Comparison of ENCODE assay signal across 28 mouse cellular contexts in genomic region chr10:67309483-67310138, GRCm38 (mm10). TPM values are rescaled to one million over a fixed set of nuclear protein-coding genes. Genes with fewer than 3 reads are reported as not detected.
DNase-seq lines count a peak whose midpoint lies in the region; ATAC-seq and TF ChIP-seq lines count a peak whose summit lies in the region.
"Had no signal": no experiment of that assay in that cellular context is flagged by ENCODE, and none has a peak within 500 bp of the region (broad histone marks: within the 10 kb centered on the region; RNA-seq: fewer than 3 reads in every experiment).

No protein-coding gene starts in this region.

- no peak overlapping the region for H3K9ac ChIP-seq in midbrain, postnatal 0 days (replicated peaks; ENCODE audit: low read length, poor library complexity, severe bottlenecking)
- H3K9ac ChIP-seq: embryonic facial prominence, embryonic 13.5 days; forebrain, embryonic 12.5 days; forebrain, embryonic 15.5 days; heart, embryonic 13.5 days; hindbrain, embryonic 12.5 days; hindbrain, embryonic 15.5 days had no signal

- no peak for ATAC-seq in midbrain, postnatal 0 days (ENCODE audit: low FRiP score)
- ATAC-seq: forebrain, embryonic 15.5 days had no signal

- no peaks in the 10 kb centered on the region for H3K9me3 ChIP-seq in midbrain, postnatal 0 days (ENCODE audit: low read length)
- H3K9me3 ChIP-seq: embryonic facial prominence, embryonic 10.5 days; embryonic facial prominence, embryonic 13.5 days; forebrain, embryonic 12.5 days; forebrain, embryonic 15.5 days; heart, embryonic 10.5 days; heart, embryonic 13.5 days; hindbrain, embryonic 12.5 days; hindbrain, embryonic 15.5 days had no signal

- no peaks in the 10 kb centered on the region for H3K27me3 ChIP-seq in midbrain, postnatal 0 days (ENCODE audit: insufficient read depth, low read length)
- H3K27me3 ChIP-seq: embryonic facial prominence, embryonic 13.5 days; forebrain, embryonic 15.5 days; heart, embryonic 13.5 days; hindbrain, embryonic 12.5 days; hindbrain, embryonic 15.5 days had no signal

- TF ChIP-seq CTCF in midbrain, postnatal 0 days (IDR thresholded peaks at IDR 0.05): no peak

- WGBS in midbrain, postnatal 0 days: 84% methylated on average over 7 of the region's 7 CpGs

- H3K27ac ChIP-seq in brown adipose tissue, adult 24 weeks (replicated peaks; ENCODE audit: low read depth, low read length): peak overlapping the region; percentile 66
- H3K27ac ChIP-seq in midbrain, postnatal 0 days (ENCODE audit: low read depth, low read length): no peak overlapping the region
- H3K27ac ChIP-seq: embryonic facial prominence, embryonic 10.5 days; embryonic facial prominence, embryonic 13.5 days; forebrain, embryonic 12.5 days; forebrain, embryonic 15.5 days; heart, adult 2 months; heart, embryonic 10.5 days; heart, embryonic 13.5 days; hindbrain, embryonic 12.5 days; hindbrain, embryonic 15.5 days had no signal

- H3K4me1 ChIP-seq in brown adipose tissue, adult 24 weeks (ENCODE audit: control insufficient read depth, insufficient read depth, insufficient read length, low read length): no peaks in the 10 kb centered on the region; the same call in 1 of the 2 replicates
- H3K4me1 ChIP-seq in midbrain, postnatal 0 days (ENCODE audit: insufficient read depth, low read length): no peaks in the 10 kb centered on the region
- H3K4me1 ChIP-seq: embryonic facial prominence, embryonic 13.5 days; forebrain, embryonic 12.5 days; forebrain, embryonic 15.5 days; heart, embryonic 10.5 days; heart, embryonic 13.5 days; hindbrain, embryonic 12.5 days; hindbrain, embryonic 15.5 days had no signal

- H3K36me3 ChIP-seq in midbrain, postnatal 0 days (ENCODE audit: insufficient read depth, low read length): no peaks in the 10 kb centered on the region
- H3K36me3 ChIP-seq: embryonic facial prominence, embryonic 10.5 days; forebrain, embryonic 12.5 days; forebrain, embryonic 15.5 days; heart, embryonic 10.5 days; heart, embryonic 13.5 days; hindbrain, embryonic 12.5 days; hindbrain, embryonic 15.5 days had no signal

- peak; percentile 15 for DNase-seq in 3134 (ENCODE audit: extremely low read depth, insufficient read length, low spot score)
- DNase-seq in 3T3-L1 (ENCODE audit: low read depth, low spot score): peak; percentile 53
- DNase-seq in Muller cell, postnatal 12 days (ENCODE audit: inconsistent ontology term): peak; percentile 36
- no peak for DNase-seq in adrenal gland, adult (ENCODE audit: inconsistent age in 2 of 2, low spot score in 1 of 2)
- no peak for DNase-seq in thymus, postnatal 10 days (ENCODE audit: low spot score in 2 of 2)
- no peak for DNase-seq in midbrain, postnatal 0 days (ENCODE audit: low spot score)
- DNase-seq: adrenal gland, postnatal 10 days; adrenal gland, postnatal 36 days; B cell, adult 2 months; cerebellum, adult 11 months; cerebellum, adult 2 months; cerebellum, adult 9-11 months; cerebellum, postnatal 25 days; embryo, embryonic 11 days; gastrocnemius, postnatal 25 days; heart, adult 2 months; heart, postnatal 14 days; kidney, adult 11 months had no signal

- H3K4me3 ChIP-seq in brown adipose tissue, adult 24 weeks (ENCODE audit: insufficient read depth, low read depth, low read length): no peak overlapping the region
- H3K4me3 ChIP-seq in midbrain, postnatal 0 days (ENCODE audit: low read depth, low read length): no peak overlapping the region
- H3K4me3 ChIP-seq: embryonic facial prominence, embryonic 10.5 days; embryonic facial prominence, embryonic 13.5 days; erythroblast, embryonic 14.5 days; forebrain, embryonic 12.5 days; forebrain, embryonic 15.5 days; heart, adult 2 months; heart, embryonic 10.5 days; heart, embryonic 13.5 days; hindbrain, embryonic 12.5 days; hindbrain, embryonic 15.5 days had no signal

- H3K4me2 ChIP-seq in midbrain, postnatal 0 days (ENCODE audit: low read depth, low read length, poor library complexity, severe bottlenecking): no peak overlapping the region
- H3K4me2 ChIP-seq: embryonic facial prominence, embryonic 13.5 days; forebrain, embryonic 12.5 days; forebrain, embryonic 15.5 days; heart, embryonic 13.5 days; hindbrain, embryonic 12.5 days; hindbrain, embryonic 15.5 days had no signal

RNA-seq across cellular contexts. Expression of gene Nrbf2, which starts 24.5 kb away (rescaled TPM):
- polyA plus RNA-seq in brown adipose tissue, adult 24 weeks (2012; ENCODE audit: insufficient read depth, insufficient read length, missing spikeins): 18.6 and 70.7 TPM in 2 replicates
- total RNA-seq in midbrain, postnatal 0 days (2014; rRNA removed): 15.5 and 17.3 TPM in 2 replicates
- 34.4 and 36.1 TPM in 2 replicates for polyA plus RNA-seq in midbrain, postnatal 0 days (2015; fragmentation: Nextera tagmentation; extraction: Ambion mirVana)

Comparison
In these comparisons a context has a peak if more than half of its experiments do, and no peak if none do; other contexts are left out.
1. DNase-seq: peak in 3134 (single experiment), 3T3-L1 (single experiment) and Muller cell, postnatal 12 days (single experiment); none in adrenal gland, adult (0 of 2), thymus, postnatal 10 days (0 of 2) and midbrain, postnatal 0 days (single experiment).